Mouse (Mus musculus) naive thymus-derived CD4-positive, alpha-beta T cell, adult 2 months (primary cell): ENCODE measurements around the gene Cdkn2c.
A peak's percentile ranks its signal among the peaks of the same experiment; 100 is the strongest.
"Not testable (repeated sequence)": the region's sequence is repeated elsewhere in the genome, so short reads cannot be mapped to it uniquely, and the experiment has no call there.

Experiments
- DNase-seq: peaks from one replicate; pipeline ENCODE4 v3.0.0-alpha.2; 2011; ENCODE audit warnings: low read depth

Cdkn2c gene

DNA sequence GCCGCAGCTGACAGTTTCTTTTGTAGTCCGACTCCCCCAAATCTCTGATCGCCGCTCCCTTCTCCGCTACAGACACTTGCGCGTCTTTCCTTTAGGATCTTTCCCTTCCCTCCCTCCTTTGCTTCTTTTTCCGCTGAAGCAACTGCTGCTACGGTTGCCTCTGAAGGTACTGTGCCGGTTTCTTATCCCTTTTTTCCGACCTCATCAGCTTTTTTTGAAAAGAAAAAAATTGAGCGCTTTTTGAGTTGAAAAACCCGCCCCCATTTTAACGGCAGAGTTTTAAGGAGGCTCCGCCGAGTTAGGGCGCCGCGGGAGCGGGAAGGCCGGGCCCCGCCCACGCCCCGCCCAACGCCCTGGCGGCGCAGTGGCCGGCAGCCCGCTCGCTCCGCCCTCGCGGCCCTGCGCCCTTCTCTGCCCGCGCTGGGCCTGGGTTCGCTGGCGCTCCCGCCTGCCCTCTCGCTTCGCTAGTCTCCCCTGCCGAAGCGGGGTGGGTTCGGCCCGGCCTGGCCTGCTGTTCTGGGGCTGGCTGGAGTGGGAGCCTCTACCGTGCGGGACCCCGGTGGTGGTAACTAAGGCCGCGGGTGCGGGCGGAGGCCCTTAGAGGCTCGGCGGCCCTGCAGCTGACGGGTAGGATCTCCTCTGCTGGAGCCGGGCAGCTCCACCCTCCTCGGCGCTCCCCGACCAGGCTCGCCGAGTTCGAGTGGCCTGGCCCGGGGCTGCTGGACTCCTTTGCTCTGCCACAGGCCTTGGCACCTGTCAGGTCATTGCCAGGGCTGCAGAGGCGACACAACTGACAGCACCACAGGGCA is at the start of gene Cdkn2c:
Cdkn2c (minus strand) TSS at position 729 of the 809 bp plus-strand sequence.
- peak; percentile 84 for DNase-seq

DNA sequence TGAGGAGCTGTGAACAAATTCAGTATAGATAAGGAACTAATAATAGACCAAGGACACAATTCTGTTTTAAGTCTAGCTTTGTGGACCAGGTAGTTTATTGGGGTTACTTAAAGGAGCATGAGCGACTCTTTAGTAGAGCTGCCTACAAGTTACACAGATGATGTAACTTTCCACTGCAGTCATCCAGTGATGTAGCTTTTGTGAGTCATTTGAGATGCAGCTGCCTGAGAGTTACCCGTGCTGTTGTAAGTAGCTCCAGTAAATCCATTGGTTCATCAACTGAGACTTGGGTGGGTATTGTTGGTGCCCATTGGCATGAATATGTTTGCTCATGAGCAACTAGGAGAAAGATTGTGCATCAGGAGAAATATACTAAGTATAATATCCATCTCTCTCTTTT is 38.4 kb upstream of the Cdkn2c start:
- DNase-seq, result no peak

DNA sequence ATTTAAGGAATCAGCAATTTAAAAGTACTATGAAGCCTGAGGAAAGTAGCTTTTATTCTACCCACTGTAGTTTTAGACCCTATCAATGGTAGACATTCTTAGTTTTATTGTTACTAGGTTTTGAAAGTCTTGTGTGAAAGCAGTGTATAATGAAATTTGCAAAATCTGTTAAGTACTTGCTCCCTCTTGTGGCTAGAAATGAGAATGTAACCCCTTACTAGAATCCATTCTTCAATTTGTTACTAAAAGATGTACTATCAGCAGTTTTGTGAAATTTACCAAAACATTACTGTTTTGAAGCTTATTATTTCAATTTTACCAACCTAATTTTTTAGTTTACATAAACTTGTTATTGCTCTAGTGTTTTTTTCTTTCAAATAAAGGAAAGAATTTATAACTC is 36.6 kb upstream of the Cdkn2c start:
- DNase-seq, result peak; percentile 75

DNA sequence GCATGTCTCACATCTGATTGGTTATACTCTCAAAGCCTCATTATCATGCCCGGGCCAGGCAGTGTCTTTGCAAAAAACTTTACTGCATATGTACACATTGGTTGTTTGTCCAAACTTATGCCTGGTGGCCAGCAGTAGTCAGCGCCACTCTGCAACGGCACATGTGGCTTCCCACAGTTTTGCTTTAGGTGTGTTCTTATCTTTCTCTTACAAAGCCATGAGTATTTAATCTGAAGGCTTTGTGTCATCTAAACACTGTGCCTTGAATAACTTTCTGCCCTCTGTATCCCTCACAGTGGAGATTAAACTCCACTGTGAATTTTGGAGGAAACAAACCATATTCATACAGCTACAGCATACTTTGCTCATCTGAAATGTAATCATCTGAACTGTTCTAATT is 33.7 kb upstream of the Cdkn2c start:
- not testable (repeated sequence) for DNase-seq

DNA sequence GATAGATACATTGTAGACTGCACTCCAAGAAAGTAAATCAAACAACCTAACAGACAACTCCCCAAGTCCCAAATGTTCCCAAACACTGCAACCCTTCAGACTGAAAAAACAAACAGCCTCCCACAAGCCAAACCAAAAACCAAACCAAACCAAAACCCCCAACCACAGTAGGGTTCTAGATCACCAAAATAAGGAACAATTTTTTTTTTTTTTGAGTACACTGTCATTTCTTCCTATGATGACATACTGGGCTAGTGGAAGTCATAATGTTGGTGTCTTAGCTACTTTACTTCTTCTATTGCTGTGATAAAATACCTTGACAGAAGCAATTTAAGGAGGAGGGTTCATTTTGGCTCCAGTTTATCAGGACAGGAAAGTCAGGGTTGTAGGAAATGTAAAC is 25.7 kb upstream of the Cdkn2c start:
- DNase-seq, result no peak

DNA sequence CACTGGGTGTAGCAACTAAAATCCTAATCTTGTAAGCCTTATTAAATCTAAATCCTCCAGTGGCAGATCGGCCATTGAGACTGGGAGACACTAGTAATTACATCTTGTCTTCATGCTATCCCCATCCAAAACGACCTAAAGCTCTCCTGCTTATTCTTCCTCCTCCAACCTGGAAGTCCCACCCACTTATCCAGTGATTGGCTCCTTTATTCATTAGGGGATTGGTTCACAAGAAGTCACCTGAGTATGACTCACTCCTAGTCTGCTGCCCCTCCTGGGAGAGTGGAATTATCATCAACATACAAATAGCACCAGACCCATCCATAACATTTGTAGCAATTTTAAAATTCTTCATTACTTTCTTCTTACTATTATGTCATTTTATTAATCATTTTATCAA is 16.6 kb upstream of the Cdkn2c start:
- DNase-seq, result no peak

DNA sequence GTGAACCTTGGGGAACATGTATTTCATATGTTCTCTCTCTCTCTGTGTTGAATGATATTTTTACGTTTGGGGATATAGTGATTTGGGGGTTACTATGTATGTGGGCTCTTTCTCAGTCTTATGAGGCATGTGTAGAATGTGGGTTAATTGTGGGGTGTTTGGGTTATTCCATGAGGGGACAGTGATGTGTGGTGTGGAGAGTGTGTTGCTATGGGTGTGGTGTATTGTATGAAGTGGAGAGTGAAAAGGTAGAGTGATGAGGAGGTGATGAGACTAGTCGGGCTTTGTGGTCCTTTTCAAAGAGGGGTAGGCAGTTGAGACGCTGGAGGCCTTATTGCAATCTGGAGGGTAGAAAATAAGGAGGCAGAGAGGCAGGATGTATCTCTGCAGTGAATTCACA is 10.2 kb upstream of the Cdkn2c start:
- no peak for DNase-seq

DNA sequence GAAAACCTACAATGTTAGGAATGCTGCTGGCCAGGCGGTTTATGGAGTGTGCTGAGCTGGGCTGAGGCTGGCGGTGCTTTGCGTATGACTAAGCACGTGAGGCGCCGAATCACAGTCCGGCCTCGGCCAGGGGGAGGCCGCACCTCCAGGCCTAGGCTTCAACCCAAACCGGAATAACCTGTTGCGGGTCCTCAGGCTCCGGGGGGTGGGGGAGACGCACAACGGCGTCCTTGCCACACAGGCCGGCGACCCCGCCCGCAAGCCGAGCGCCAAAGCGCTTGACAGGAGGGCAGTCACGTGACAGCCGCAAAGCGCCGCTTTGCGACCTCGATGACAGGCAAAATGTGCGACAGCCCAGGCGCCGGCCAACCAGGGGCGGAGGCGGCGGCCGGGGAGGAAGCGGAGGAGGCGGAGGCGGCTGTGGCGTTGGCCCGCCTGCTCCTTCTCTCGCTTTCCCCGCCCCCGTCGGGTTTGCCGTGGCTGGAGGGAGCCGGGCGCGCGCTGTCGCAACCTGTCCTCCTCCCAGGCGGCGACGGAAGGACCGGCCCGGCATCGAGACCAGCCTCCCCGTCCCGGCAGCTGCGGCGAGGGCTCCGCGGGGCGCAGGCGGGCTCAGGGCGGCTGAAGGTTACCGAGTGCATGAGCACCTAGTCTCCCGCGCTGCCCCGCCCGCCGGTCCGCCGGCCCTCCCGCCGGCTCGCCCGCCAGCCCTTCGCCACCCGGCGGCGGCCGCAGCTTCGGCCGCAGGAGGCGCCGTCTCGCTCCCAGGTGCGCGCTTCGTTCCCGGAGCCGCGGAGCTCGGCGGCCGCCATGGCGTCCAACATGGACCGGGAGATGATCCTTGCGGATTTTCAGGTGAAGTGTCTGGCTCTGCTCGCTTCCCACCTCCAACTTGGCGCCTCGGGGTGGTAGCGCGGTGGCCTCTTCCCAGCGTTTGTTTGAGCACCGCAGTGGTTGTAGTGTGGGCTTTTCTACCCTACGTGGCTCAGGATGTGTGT is 9.5 kb upstream of the Cdkn2c start, which contains the start of gene Faf1:
Faf1 (plus strand) TSS at position 371 of the 998 bp plus-strand sequence.
- DNase-seq, result peak; percentile 97

DNA sequence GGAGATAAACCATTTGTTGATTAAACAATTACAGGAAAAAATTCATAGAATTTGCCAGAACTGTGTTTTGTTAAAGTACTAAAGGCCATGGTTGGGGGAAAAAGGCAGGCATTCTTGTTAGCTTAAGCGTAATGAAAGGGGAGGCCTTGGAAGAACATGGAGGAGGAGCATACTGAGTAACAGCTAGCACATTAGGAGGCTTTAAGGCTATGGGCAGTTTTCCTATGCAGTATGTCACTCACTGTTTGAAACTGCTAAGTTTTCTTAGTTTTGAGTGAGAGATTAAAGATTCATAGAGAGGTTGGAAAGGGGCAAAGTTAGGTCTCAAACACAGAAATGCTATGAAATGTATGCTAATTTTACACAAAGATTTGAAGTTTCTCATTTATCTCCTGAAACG is 7.1 kb upstream of the Cdkn2c start:
- DNase-seq, result no peak

DNA sequence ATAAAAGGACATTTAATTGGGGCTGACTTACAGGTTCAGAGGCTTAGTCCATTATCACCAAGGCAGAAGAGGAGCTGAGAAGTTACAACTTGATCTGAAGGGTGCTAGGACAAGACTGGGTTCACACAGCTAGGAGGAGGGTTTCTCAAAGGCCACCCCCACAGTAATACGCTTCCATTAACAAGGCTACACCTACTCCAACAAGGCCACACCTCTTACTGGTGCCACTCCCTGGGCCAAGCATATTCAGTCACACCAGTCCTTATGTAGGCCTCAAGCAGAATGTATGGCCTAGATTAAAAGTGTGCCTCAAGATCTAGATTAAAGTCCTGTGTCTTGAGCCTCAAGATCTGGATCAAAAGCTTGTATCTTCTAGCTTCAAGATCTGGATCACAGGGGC is 5.0 kb upstream of the Cdkn2c start:
- no peak for DNase-seq

DNA sequence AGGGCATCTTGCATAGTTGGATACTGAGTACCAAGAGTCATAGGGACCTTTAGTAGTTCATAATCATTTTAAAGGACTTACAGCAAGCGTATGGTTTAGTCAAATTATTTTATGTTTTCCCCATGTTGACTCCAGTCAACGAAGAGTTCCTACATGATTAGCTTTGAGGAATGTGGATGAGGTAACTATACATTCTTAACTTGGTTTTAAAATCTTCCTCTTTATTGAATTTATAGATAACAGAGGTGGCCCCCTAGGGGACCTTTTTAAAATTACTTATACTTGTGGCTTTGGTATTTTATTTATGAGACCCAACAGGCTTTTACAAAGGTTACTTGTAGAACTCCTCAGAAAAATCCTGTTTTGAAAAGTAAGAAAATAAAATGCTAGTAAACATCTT is 3.2 kb upstream of the Cdkn2c start:
- DNase-seq, result peak; percentile 69

DNA sequence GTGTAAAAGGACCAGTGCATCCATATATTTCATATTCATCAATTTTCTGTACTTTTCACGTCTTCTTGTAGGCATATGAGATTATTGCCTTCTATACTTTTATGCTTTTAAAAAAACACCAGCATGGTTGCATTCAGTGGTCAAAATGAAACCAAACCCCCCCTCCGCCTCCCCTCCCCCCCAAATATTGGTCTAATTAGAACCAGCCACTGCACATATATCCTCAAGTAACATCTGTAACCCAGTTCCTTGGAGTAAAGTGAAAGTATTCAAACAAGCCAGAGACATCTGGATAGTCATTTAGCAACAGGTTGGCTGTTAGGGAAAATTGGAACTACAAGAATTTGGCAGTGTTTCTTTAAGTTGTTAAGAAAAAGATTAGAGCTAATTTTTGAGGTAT is 529 bp upstream of the Cdkn2c start:
- no peak for DNase-seq

DNA sequence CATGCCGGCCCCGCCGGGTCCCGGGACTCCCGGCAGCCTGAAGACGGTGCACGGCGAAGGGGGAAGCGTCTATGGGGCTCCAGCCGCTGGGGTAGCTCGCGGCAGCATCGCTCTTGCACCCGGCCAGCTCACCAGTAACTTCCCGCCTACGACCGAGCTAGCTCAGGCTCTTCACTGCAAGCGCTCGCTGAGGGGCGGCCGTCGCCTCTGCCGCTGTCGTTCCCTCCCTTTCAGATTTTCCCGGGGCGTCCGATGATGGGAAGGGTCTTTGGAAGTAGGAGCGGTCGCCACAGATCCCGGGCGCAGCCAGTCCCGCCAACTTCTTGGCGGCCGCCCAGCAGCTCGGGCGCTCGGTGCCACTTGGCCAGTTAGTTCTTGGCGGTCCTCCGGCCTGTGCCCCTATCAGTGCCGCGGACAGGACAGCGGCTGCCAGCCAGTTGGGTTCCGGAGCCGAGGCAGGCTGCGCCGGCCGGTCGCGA is 968 bp downstream of the Cdkn2c start:
- peak; percentile 66 for DNase-seq

DNA sequence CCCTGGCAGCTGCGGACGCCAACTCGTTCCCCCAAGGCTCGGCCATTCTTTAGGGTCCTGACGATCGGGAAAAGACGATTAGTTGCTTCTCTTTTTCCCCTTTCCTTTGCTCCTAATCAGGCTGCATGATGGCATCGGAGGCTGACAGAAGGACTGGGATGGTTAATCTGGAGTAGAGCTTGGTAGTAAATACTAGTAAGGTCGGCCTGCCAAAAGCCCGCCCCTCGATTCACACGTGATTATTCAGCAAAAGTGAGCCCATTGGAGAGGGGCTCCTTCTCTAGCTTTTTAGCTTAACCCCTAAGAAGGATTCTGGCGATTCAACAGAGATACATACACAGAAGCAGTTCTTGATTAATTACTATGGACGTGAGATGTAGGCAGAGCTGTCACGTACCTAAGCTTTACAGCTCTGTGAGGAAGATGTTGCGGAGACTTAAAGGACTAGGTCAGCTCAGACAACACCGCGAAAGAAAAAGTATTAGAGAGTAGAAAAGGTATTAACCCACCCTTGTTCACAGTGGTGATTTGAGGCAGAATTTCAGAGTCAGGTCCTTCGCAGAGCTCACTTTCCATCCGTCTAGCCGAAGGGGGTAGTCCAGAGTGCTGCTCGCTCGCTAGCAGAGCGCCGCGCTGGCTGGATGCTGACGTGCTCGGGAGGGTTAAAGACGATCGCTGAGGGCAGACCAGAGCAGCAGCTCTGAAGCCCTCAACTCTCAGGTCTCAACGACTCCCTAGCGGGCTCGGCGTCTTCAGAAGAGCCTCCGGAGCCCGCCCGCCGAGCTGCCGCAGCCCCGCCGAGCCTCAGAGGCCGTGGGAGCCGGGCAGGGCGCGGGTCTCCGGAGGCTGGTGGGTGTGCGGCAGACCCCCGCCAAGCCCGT is 1.6 kb downstream of the Cdkn2c start:
- DNase-seq, result peak; percentile 70

DNA sequence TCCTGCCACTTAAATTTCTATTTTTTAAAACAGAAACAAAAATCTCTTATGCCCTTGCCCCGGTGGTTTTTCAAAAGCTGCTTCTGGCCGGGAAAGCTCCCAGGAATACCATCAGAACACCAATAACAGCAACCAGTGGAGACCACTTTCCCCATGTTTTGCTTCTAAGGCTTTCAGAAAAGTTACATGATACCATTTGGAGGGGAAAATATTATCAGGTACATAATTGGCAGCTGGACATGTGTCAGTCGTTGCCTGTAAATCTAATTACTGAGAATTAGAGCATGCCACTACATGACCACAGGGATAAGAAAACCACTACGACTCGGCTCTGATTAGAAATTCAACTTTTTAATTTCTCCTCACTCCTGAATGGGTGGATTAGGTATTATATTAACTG is 2.9 kb downstream of the Cdkn2c start:
- no peak for DNase-seq

DNA sequence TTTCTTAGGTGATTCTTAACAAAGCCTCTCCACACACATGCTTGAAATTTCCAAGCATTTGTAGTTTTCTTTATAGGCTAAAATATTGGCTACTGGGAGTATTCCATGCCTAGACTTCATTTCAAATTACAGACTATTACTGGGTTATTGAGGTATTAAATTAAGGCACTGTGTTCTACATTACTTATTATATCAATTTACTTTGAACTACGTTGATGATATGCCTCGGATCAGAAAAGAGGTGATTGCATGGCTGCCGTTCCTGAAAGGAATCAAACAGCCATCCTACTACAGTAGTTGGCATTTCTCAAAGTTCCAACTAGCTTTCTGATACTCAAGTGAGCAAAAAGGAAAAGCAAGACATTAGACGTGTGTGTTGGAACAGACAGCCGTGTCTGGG is 4.7 kb downstream of the Cdkn2c start:
- DNase-seq, result no peak

DNA sequence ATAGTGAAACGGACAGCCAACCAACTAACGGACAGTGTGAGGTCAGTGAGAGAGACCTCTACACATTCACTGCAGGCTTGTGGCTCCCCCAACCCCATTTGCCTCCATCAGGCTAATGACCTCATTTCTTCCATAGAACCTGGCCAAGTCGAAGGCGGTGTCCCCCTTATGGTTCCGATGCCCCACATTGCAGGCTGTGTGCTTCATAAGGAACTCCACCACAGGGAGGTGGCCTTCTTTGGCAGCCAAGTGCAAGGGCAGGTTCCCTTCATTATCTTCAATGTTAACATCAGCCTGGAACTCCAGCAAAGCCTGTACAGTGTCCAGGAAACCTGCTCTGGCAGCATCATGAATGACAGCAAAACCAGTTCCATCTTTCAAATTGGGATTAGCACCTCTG is 5.8 kb downstream of the Cdkn2c start:
- no peak for DNase-seq

DNA sequence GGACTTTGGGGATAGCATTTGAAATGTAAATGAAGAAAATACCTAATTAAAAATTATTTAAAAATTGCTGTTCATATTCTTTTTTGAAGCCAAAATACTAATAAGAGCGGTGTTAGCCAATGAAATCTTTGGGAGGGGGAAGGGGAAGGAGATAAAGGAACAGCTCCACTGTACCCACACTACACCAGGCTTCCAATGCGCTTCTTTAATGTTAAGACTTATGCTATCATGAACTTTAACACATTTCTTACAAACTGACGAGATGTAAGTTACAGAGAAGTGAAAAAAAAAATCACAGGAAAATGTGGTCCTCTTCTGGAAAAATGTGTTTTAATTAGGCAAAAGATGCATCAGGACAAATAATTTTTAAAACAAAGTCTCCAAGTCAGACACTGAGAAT is 6.4 kb downstream of the Cdkn2c start:
- no peak for DNase-seq

DNA sequence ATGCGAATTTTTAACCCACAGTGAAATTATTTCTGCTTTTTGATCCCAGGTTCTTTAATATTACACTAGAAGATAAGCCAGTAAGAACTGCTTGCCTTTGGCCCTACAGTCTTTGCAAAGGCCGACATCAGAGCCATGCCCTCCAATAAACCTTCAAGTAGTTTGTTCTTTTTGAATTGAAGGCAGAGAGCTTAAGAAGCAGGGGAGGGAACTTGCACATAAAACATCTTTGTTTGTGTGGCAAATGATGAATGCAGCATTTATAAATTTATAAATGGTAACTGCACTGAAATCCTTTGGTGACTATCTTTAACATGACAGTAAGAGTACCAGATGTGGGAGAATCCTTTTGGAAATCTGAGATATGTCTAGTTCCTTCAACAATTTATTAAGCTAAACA is 7.4 kb downstream of the Cdkn2c start:
- DNase-seq, result no peak

DNA sequence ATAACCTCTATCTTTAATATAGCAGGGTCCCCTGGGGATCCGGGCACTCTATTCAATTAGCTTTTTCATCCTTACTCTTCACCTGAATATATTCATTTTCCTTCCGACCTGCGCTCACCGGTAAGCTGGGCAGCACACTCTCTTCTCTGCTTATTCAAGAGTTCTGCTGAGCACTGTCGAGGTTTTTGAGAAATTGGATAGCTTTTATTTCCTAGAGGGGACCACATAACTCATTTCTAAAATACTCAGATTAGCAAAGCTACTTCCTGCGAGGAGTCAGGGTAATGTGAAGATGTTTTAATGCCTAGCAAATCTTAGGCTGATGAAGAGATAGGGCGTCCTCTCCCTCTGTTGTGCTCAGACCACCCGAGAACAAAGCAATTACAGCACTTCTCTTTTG is 8.2 kb downstream of the Cdkn2c start:
- no peak for DNase-seq

DNA sequence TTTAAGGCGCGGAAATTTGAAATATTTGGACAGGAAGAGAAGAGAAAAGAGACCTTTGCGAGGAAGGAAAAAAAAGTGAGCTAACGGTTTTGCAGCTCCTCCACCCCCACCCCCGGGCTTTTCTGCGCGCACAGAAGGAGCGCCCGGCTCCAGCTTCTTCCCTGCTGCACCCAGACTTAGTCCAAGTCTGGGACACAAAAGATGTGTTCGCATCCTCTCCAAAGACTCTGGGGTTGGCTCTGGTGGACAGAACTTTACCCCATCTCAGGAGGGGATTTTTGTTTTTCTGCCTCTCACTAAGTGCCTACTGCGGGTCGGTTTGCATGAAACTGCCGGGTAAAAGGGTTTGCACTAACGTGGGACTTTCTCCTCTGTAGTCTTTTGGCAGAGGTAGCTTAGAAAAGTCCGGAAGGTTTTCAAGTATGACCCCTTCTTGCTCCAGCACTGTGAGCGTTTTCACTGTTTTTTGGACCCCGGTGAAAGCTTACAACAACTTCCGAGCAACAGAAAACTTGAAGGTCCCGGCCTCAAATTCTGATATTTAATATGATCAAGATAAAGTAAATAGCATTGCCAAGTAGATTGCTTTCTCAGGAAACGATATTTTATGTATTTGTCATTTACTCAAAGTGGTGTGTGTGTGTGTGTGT is 9.0 kb downstream of the Cdkn2c start:
- peak; percentile 51 for DNase-seq
